Mouse (Mus musculus) myocyte (in vitro differentiated cells): Measurements from ENCODE around the gene Nmu. TPM values are rescaled to one million over a fixed set of nuclear protein-coding genes. Genes with fewer than 3 reads are reported as not detected.
A peak's percentile ranks its signal among the peaks of the same experiment; 100 is the strongest.

Source experiments
- H3K27me3 ChIP-seq: one replicate; pipeline ENCODE4 v1.6.1; 2011; ENCODE audit not compliant: control insufficient read depth, insufficient read depth, insufficient read length
- H3K36me3 ChIP-seq: one replicate; pipeline ENCODE4 v1.6.1; 2011; ENCODE audit not compliant: control insufficient read depth, insufficient read depth
- H3K4me2 ChIP-seq: one replicate; pipeline ENCODE4 v1.6.1; 2011; ENCODE audit warnings: low read depth, control low read depth
- H3K4me3 ChIP-seq: one replicate; pipeline ENCODE4 v1.5.1; 2011; ENCODE audit warnings: mild to moderate bottlenecking, control low read depth, moderate library complexity
- H3K79me2 ChIP-seq: one replicate; pipeline ENCODE4 v1.6.1; 2011; ENCODE audit not compliant: control insufficient read depth, insufficient read depth
- H3ac ChIP-seq: one replicate; pipeline ENCODE4 v1.6.1; 2011; ENCODE audit not compliant: control insufficient read depth, insufficient read length
- CEBPB ChIP-seq: IDR thresholded peaks from 2 replicates; pipeline ENCODE4 v1.6.1; 2011; ENCODE audit warnings: mild to moderate bottlenecking, moderate library complexity; ENCODE audit not compliant: poor library complexity, insufficient read depth, severe bottlenecking
- E2F4 ChIP-seq: IDR thresholded peaks from one replicate; pipeline ENCODE4 v1.6.1; 2011; ENCODE audit warnings: mild to moderate bottlenecking, control low read depth, moderate library complexity; ENCODE audit not compliant: insufficient read depth
- MAX ChIP-seq: IDR thresholded peaks from one replicate; pipeline ENCODE4 v1.6.1; 2011; ENCODE audit warnings: low read depth, mild to moderate bottlenecking, control low read depth
- MYOD1 ChIP-seq, 3 experiments: IDR thresholded peaks; one replicate each; pipeline ENCODE4 v1.6.1; 2011; ENCODE audit warnings: control low read depth in 2 of 3, low read depth in 2 of 3, mild to moderate bottlenecking in 2 of 3, moderate library complexity in 1 of 3; ENCODE audit not compliant: insufficient read length in 2 of 3, control insufficient read depth in 1 of 3
- MYOG ChIP-seq, 3 experiments: IDR thresholded peaks; one replicate each; pipeline ENCODE4 v1.6.1; 2011; ENCODE audit warnings: control low read depth in 2 of 3, low read depth in 2 of 3, mild to moderate bottlenecking in 2 of 3; ENCODE audit not compliant: insufficient read length in 2 of 3, control insufficient read depth in 1 of 3, insufficient read depth in 1 of 3
- POLR2A ChIP-seq: IDR thresholded peaks from one replicate; pipeline ENCODE4 v1.6.1; 2011; ENCODE audit warnings: low read depth, mild to moderate bottlenecking, control low read depth, moderate library complexity; ENCODE audit not compliant: insufficient read length
- POLR2AphosphoS2 ChIP-seq: IDR thresholded peaks from one replicate; pipeline ENCODE4 v1.6.1; 2011; ENCODE audit warnings: low read depth, control low read depth; ENCODE audit not compliant: insufficient read length
- REST ChIP-seq: IDR thresholded peaks from one replicate; pipeline ENCODE4 v1.6.1; 2011; ENCODE audit warnings: mild to moderate bottlenecking, control low read depth, moderate library complexity; ENCODE audit not compliant: insufficient read depth, insufficient read length
- SRF ChIP-seq: IDR thresholded peaks from one replicate; pipeline ENCODE4 v1.6.1; 2011; ENCODE audit warnings: low read depth; ENCODE audit not compliant: control insufficient read depth, insufficient read length
- TCF12 ChIP-seq: IDR thresholded peaks from one replicate; pipeline ENCODE4 v1.6.1; 2011; ENCODE audit warnings: mild to moderate bottlenecking, control low read depth; ENCODE audit not compliant: poor library complexity, insufficient read depth, severe bottlenecking
- TCF3 ChIP-seq: IDR thresholded peaks from one replicate; pipeline ENCODE4 v1.6.1; 2011; ENCODE audit warnings: low read depth, control low read depth; ENCODE audit not compliant: insufficient read length
- USF1 ChIP-seq: IDR thresholded peaks from one replicate; pipeline ENCODE4 v1.6.1; 2011; ENCODE audit warnings: low read depth, mild to moderate bottlenecking, control low read depth, moderate library complexity
- polyA plus RNA-seq: library from polyadenylated mRNA; unstranded; fragments of >200 nt; fragmentation: generic; extraction: Trizol; gene quantifications from one replicate; pipeline ENCODE4 v1.2.1, GENCODE M21; 2012; ENCODE audit warnings: missing spikeins

Gene Nmu
- polyA plus RNA-seq, result not detected

DNA sequence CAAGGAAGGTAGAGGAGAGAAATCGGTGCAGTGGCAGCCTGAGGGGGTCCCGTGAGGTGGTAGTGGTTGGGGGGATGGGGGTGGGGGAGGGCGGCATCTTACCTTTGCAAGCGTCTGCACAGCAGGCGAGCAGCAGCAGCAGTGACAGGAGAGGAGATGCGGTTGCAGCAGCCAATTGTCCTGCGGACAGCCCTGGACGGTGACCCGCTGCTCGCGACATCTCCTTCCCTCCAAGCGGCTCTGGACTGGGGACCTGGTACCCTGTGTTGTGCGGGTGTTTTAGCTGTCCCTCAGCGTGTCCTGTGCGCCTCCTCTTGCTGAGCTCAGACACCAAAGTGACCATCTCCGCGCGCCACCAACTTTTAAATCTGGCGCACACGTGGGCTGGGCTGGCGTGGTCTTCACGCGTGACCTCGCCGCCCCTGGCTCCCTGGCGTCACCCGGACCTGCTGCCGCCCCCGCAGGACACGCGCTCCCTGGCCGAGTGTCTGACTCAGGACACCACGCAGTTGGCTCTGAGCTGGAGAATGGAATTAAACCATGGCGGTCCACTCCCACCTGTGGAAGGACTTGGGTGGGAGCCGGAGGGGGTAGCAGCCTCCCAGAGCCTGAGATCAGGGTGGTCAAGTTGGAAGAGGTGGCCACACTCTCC lies at the start of gene Nmu:
TSS of gene Nmu (minus strand) at position 336 of the 652 bp plus-strand sequence.
- no peak within 1 kb of the TSS for H3K4me2 ChIP-seq
- H3K4me3 ChIP-seq, result no peak within 1 kb of the TSS
- H3K79me2 ChIP-seq, result no peaks in the 10 kb centered on the region
- TF ChIP-seq USF1 (no peak), CEBPB (no peak), MYOD1 (IDR thresholded peaks at IDR 0.05; ENCODE audit: control insufficient read depth in 1 of 3, insufficient read length in 2 of 3, low read depth in 2 of 3) (peak in 1 of 3 experiments; percentile 9)
- no peak within 1 kb of the TSS for H3ac ChIP-seq
- H3K36me3 ChIP-seq, result no peaks in the 10 kb centered on the region
- H3K27me3 ChIP-seq, result no peaks in the 10 kb centered on the region

DNA sequence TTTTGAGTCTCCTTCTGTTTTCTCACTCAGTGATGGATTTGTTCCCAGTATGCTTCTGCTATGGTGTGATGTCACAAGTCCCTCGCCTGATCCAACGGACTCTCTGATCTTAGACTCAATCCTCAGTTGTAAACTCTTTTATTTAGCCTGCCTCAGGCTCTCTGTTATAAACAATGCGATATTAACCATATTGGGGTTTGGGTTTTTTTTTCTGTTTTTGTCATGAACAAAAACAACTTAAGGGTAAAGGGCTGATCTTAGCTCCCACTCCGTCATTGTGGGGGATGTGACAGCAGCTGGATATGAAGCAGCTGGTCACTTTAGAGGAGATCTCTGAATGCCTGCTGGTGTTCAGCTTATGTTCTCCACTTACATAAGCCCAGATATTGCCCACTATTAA lies 48.1 kb upstream of the Nmu start:
- Histone ChIP-seq H3ac (no peak overlapping the region), H3K36me3 (no peaks in the 10 kb centered on the region), H3K4me2 (no peak overlapping the region), H3K79me2 (no peaks in the 10 kb centered on the region), H3K4me3 (no peak overlapping the region), H3K27me3 (no peaks in the 10 kb centered on the region)
- TF ChIP-seq E2F4 (no peak), USF1 (no peak), MAX (no peak), TCF3 (no peak), CEBPB (no peak), MYOD1 (IDR thresholded peaks at IDR 0.05; ENCODE audit: control insufficient read depth in 1 of 3, insufficient read length in 2 of 3, low read depth in 2 of 3) (no peak), POLR2AphosphoS2 (no peak), REST (no peak)

DNA sequence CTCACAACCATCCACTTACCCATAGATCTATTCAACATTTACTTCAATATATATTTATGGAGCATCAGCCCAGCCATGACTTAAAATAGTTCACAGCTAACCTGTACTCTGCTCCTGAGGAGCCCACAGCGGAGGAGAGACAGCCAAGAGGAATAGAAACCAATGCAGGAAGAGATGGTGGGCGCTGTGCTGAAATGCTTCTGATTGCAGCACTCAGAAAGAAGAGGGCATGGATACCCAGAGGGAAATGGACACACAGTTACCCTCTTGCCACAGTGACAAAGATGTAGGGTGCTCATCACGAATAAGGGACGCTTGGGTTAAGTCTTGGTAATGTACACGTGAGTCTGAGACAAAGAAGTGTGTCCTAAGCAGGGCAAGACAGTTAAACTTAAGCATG lies 30.8 kb upstream of the Nmu start:
- no peaks in the 10 kb centered on the region for H3K27me3 ChIP-seq
- H3K4me2 ChIP-seq, result no peak overlapping the region
- H3ac ChIP-seq, result no peak overlapping the region
- H3K36me3 ChIP-seq, result no peaks in the 10 kb centered on the region
- H3K79me2 ChIP-seq, result no peaks in the 10 kb centered on the region
- TF ChIP-seq E2F4, result no peak
- TF ChIP-seq SRF, result no peak
- TF ChIP-seq POLR2A, result no peak
- TF ChIP-seq MAX, result no peak
- TF ChIP-seq CEBPB, result no peak
- no peak for TF ChIP-seq MYOD1 (IDR thresholded peaks at IDR 0.05; ENCODE audit: control insufficient read depth in 1 of 3, insufficient read length in 2 of 3, low read depth in 2 of 3)
- TF ChIP-seq POLR2AphosphoS2, result no peak
- no peak for TF ChIP-seq TCF12
- no peak for TF ChIP-seq REST
- no peak for TF ChIP-seq TCF3
- TF ChIP-seq MYOG (IDR thresholded peaks at IDR 0.05; ENCODE audit: control insufficient read depth in 1 of 3, insufficient read depth in 1 of 3, insufficient read length in 2 of 3, low read depth in 2 of 3), result no peak
- no peak overlapping the region for H3K4me3 ChIP-seq

DNA sequence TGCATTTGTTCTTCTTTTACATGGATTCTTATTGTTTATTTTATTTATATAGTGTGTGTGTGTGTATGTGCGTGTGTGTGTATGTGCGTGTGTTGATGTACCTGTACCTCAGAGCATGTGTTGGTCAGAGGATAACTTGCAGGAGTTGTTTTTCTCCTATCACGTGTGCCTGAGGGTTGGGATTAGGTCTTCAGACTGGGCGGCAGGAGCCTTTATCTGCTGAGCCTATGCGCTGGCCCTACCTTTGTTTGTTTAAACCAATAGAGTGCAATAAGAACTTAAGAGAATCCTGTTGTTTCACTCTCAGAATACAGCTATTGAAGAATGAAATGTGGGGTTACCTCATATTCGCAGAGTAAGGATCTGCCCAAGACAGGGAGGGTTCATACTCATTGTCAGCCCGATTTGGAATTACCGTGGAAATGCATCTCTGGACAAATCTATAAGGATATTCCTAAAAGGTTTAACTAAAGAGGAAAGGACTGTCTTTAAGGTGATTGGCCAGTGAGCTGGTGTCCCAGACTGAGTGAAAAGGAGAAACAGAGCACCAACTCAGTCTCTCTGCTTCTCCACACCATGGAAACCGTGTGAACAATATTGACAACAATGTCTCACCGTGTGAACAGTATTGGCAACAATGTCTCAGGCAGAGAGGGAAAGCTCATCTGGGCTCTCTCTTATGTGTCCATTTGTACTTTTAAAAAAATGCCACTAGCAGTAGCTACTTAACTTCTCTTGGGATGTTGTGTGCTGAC lies 25.6 kb upstream of the Nmu start:
- Histone ChIP-seq H3K4me3 (no peak overlapping the region), H3K79me2 (no peaks in the 10 kb centered on the region), H3K4me2 (no peak overlapping the region), H3K27me3 (no peaks in the 10 kb centered on the region), H3ac (no peak overlapping the region), H3K36me3 (no peaks in the 10 kb centered on the region)
- TF ChIP-seq SRF, result no peak
- TF ChIP-seq MAX, result no peak
- TF ChIP-seq TCF12, result no peak
- TF ChIP-seq REST, result no peak
- TF ChIP-seq POLR2AphosphoS2, result no peak
- no peak for TF ChIP-seq CEBPB
- TF ChIP-seq E2F4, result no peak
- TF ChIP-seq MYOD1 (IDR thresholded peaks at IDR 0.05; ENCODE audit: control insufficient read depth in 1 of 3, insufficient read length in 2 of 3, low read depth in 2 of 3), result no peak

DNA sequence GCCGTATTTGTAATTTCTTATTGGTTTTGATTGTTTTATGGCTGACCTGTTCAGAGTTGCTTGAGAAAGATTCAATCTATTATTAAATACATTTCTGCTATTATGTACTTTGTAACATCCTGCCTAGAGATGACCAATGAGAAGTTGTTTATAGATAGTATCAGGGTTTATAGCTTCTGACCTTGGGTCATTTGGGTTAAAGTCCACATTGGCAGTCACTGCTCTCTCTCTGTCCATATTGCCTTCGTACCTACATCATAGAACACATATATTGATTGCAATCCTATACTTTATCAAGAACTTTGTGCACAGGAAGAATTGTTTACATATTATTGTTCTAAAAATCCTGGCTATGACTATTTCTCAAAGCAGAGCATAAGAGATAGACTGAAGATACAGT lies 24.9 kb upstream of the Nmu start:
- TF ChIP-seq E2F4, result no peak
- TF ChIP-seq MYOG (IDR thresholded peaks at IDR 0.05; ENCODE audit: control insufficient read depth in 1 of 3, insufficient read depth in 1 of 3, insufficient read length in 2 of 3, low read depth in 2 of 3), result no peak
- TF ChIP-seq TCF12, result no peak
- TF ChIP-seq SRF, result no peak
- TF ChIP-seq POLR2AphosphoS2, result no peak
- TF ChIP-seq REST, result no peak
- TF ChIP-seq POLR2A, result no peak
- no peak for TF ChIP-seq MYOD1 (IDR thresholded peaks at IDR 0.05; ENCODE audit: control insufficient read depth in 1 of 3, insufficient read length in 2 of 3, low read depth in 2 of 3)
- TF ChIP-seq MAX, result no peak
- TF ChIP-seq TCF3, result no peak
- TF ChIP-seq CEBPB, result no peak
- no peak for TF ChIP-seq USF1
- Histone ChIP-seq H3K27me3 (no peaks in the 10 kb centered on the region), H3K4me2 (no peak overlapping the region), H3K79me2 (no peaks in the 10 kb centered on the region), H3K4me3 (no peak overlapping the region), H3K36me3 (no peaks in the 10 kb centered on the region), H3ac (no peak overlapping the region)
